Mouse (Mus musculus): ENCODE data around the gene Grm4. TPM values are rescaled to one million over a fixed set of nuclear protein-coding genes. Genes with fewer than 3 reads are reported as not detected.

Gene Grm4
- total and polyA plus RNA-seq, 3 experiments, result 0.06 TPM; not detected in 2

DNA sequence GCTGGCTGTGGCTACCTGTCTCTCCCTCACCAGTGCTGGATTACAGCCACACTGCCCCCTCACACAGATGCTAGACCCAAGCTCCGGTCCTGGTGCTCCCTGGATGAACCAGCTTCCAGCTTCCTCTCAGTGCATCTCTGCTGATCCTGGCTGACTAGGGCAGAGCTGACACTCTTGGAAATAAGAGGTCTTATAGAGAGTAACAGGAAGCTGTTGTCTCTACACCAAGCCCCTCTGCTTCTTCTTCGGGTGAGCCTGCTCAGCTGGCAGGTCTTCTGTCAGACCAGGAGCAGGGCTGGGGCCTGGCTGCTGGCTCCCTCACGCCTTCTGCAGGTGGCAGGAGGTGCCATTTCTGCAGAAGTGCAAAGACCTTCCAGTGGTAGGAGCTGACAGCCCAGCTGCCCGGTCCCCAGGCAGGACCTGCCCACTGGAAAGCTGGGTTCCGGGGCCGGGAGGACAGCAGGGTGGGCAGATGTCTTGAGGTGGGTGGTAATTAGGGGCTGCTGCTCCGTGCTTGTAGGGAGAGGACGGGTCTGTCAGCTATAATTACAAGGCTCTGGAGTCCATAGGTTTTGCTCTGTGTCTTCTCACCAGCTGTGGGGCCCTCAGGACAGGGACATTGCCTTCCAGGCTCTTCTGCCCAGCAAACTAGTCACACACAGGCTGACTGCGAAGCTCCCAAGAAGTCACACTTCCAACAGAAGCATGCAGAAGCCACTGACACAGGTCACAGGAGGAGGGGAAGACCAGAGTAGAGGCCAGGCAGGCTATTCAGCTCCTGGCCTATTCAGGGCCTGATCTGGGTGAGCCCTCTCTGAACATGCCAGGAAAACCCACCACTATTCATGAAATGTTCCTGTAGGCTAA, 10.7 kb downstream of the Grm4 start:
- H3K9ac ChIP-seq (ENCODE audit: control insufficient read depth, low read depth, low read length, poor library complexity, severe bottlenecking), result no peak overlapping the region

DNA sequence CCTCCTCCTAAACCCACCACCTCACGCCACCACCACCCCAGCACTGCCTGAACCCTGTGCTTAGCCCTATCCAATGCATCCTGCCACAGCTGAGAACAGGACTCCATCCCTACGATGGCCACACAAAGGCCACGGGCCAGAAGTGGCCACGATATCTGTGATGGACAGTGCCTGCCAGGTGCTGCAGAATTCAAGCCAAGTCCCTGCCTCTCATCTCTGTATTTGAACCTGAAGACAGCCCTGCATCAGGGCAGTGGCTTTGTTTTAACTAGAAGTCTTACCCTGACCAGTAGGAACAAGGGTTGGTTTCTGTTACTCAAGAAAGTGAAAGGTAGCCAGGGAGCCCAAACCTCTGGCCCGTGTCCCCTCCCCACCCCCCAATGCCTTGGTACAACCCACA, 12.1 kb downstream of the Grm4 start:
- Histone ChIP-seq H3K79me2 (ENCODE audit: control insufficient read depth, insufficient read depth, low read length, poor library complexity) (no peaks in the 10 kb centered on the region), H3K36me3 (ENCODE audit: control insufficient read depth in 1 of 2, insufficient read depth in 2 of 2, low read length in 2 of 2) (no peaks in the 10 kb centered on the region)

More for the DNA sequence above, 10.7 kb downstream of the Grm4 start:
- Histone ChIP-seq H3K79me2 (ENCODE audit: control insufficient read depth, insufficient read depth, low read length, poor library complexity) (no peaks in the 10 kb centered on the region), H3K36me3 (ENCODE audit: control insufficient read depth in 1 of 2, insufficient read depth in 2 of 2, low read length in 2 of 2) (no peaks in the 10 kb centered on the region), H3K4me3 (ENCODE audit: control insufficient read depth in 1 of 2, insufficient read depth in 1 of 2, low read depth in 2 of 2, low read length in 2 of 2) (no peak overlapping the region), H3K4me1 (ENCODE audit: control insufficient read depth in 1 of 2, insufficient read depth in 2 of 2, low read length in 2 of 2) (no peaks in the 10 kb centered on the region), H3K27ac (ENCODE audit: control insufficient read depth, low read depth, low read length) (no peak overlapping the region), H3K27me3 (ENCODE audit: control insufficient read depth in 1 of 2, insufficient read depth in 2 of 2, low read length in 2 of 2) (no peaks in the 10 kb centered on the region; a peak in 1 of 4 replicates), H3K9me3 (replicated peaks; ENCODE audit: insufficient read depth, low read length) (no peaks in the 10 kb centered on the region)
- TF ChIP-seq NRF1 (IDR thresholded peaks at IDR 0.05; ENCODE audit: insufficient read depth, low read depth, low read length, poor library complexity, severe bottlenecking) (no peak), HCFC1 (IDR thresholded peaks at IDR 0.05; ENCODE audit: low read depth, low read length) (no peak), POLR2AphosphoS2 (IDR thresholded peaks at IDR 0.05; ENCODE audit: low read length) (no peak)
- no peak for DNase-seq (ENCODE audit: low read depth, low spot score)

DNA sequence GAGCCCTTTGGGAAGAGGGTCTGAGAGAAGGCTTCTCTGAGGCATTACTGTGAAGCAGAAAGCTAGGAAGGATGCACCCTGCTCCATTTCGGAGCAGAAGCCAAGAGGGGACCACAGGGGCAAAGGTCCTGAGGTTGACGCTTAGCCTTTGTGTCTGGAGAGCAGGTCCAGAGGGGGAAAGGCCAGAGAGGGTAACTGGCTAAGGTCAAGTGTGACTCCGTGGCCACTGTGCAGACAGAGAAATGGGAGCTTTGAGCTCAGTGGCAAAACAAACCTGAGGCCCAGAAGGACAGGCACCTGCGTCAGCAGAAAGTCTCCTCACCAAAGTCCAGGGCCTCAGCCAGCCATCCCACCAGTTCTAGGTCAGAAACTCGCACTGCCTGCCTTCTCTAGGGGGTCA, 12.7 kb downstream of the Grm4 start:
- H3K79me2 ChIP-seq (ENCODE audit: control insufficient read depth, insufficient read depth, low read length, poor library complexity), result no peaks in the 10 kb centered on the region
- no peak overlapping the region for H3K27ac ChIP-seq (ENCODE audit: control insufficient read depth, low read depth, low read length)
- H3K9me3 ChIP-seq (replicated peaks; ENCODE audit: insufficient read depth, low read length), result no peaks in the 10 kb centered on the region
- no peak overlapping the region for H3K9ac ChIP-seq (ENCODE audit: control insufficient read depth, low read depth, low read length, poor library complexity, severe bottlenecking)
- no peak overlapping the region for H3K4me3 ChIP-seq (ENCODE audit: control insufficient read depth in 1 of 2, insufficient read depth in 1 of 2, low read depth in 2 of 2, low read length in 2 of 2)
- H3K4me1 ChIP-seq (ENCODE audit: control insufficient read depth in 1 of 2, insufficient read depth in 2 of 2, low read length in 2 of 2), result no peaks in the 10 kb centered on the region
- H3K27me3 ChIP-seq (ENCODE audit: control insufficient read depth in 1 of 2, insufficient read depth in 2 of 2, low read length in 2 of 2), result no peaks in the 10 kb centered on the region; a peak in 1 of 4 replicates
- no peak for DNase-seq (ENCODE audit: low read depth, low spot score)
- no peaks in the 10 kb centered on the region for H3K36me3 ChIP-seq (ENCODE audit: control insufficient read depth in 1 of 2, insufficient read depth in 2 of 2, low read length in 2 of 2)
- TF ChIP-seq ZNF384 (IDR thresholded peaks at IDR 0.05; ENCODE audit: low read depth, low read length) (no peak), JUND (IDR thresholded peaks at IDR 0.05; ENCODE audit: low read depth, low read length) (no peak), TAL1 (IDR thresholded peaks at IDR 0.05; ENCODE audit: low read length) (no peak), MYB (IDR thresholded peaks at IDR 0.05; ENCODE audit: low read depth, low read length) (no peak), RCOR1 (IDR thresholded peaks at IDR 0.05; ENCODE audit: low read depth, low read length) (no peak), ETS1 (IDR thresholded peaks at IDR 0.05; ENCODE audit: low read depth, low read length) (no peak), POLR2AphosphoS5 (IDR thresholded peaks at IDR 0.05; ENCODE audit: borderline replicate concordance, low read depth, low read length) (no peak), TCF12 (IDR thresholded peaks at IDR 0.05; ENCODE audit: low read depth, low read length) (no peak), CHD1 (IDR thresholded peaks at IDR 0.05; ENCODE audit: low read depth, low read length) (no peak), HCFC1 (IDR thresholded peaks at IDR 0.05; ENCODE audit: low read depth, low read length) (no peak), KAT2A (conservative IDR thresholded peaks at IDR 0.05; ENCODE audit: low read depth, low read length) (no peak), TBP (IDR thresholded peaks at IDR 0.05; ENCODE audit: low read depth, low read length) (no peak), ZMIZ1 (IDR thresholded peaks at IDR 0.05; ENCODE audit: low read depth, low read length) (no peak), SMC3 (IDR thresholded peaks at IDR 0.05; ENCODE audit: low read depth, low read length) (no peak), ELF1 (IDR thresholded peaks at IDR 0.05; ENCODE audit: low read depth, low read length) (no peak), MAX (IDR thresholded peaks at IDR 0.05; ENCODE audit: low read length) (no peak)

More for the DNA sequence above, 12.1 kb downstream of the Grm4 start:
- H3K27me3 ChIP-seq (ENCODE audit: control insufficient read depth in 1 of 2, insufficient read depth in 2 of 2, low read length in 2 of 2), result no peaks in the 10 kb centered on the region; a peak in 1 of 4 replicates
- no peak for DNase-seq (ENCODE audit: low read depth, low spot score)
- H3K4me1 ChIP-seq (ENCODE audit: control insufficient read depth in 1 of 2, insufficient read depth in 2 of 2, low read length in 2 of 2), result no peaks in the 10 kb centered on the region
- H3K9ac ChIP-seq (ENCODE audit: control insufficient read depth, low read depth, low read length, poor library complexity, severe bottlenecking), result no peak overlapping the region
- TF ChIP-seq POLR2AphosphoS2 (IDR thresholded peaks at IDR 0.05; ENCODE audit: low read length), result no peak
- no peak for TF ChIP-seq ZNF384 (IDR thresholded peaks at IDR 0.05; ENCODE audit: low read depth, low read length)
- no peak for TF ChIP-seq BHLHE40 (IDR thresholded peaks at IDR 0.05; ENCODE audit: borderline replicate concordance, low read depth, low read length)
- no peak for TF ChIP-seq RAD21 (IDR thresholded peaks at IDR 0.05; ENCODE audit: low read depth, low read length)
- no peak for TF ChIP-seq ZKSCAN1 (IDR thresholded peaks at IDR 0.05; ENCODE audit: low read depth, low read length)
- TF ChIP-seq NELFE (IDR thresholded peaks at IDR 0.05; ENCODE audit: low read depth, low read length), result no peak
- TF ChIP-seq MYB (IDR thresholded peaks at IDR 0.05; ENCODE audit: low read depth, low read length), result no peak
- TF ChIP-seq ZC3H11A (IDR thresholded peaks at IDR 0.05; ENCODE audit: low read depth, low read length), result no peak
- no peak for TF ChIP-seq TCF12 (IDR thresholded peaks at IDR 0.05; ENCODE audit: low read depth, low read length)
- no peak for TF ChIP-seq MXI1 (IDR thresholded peaks at IDR 0.05; ENCODE audit: low read depth, low read length)
- TF ChIP-seq MEF2A (IDR thresholded peaks at IDR 0.05; ENCODE audit: extremely low read depth, insufficient replicate concordance, low read depth, low read length, poor library complexity, severe bottlenecking), result no peak
- no peak for TF ChIP-seq MAZ (IDR thresholded peaks at IDR 0.05; ENCODE audit: low read depth, low read length)
- TF ChIP-seq EP300 (IDR thresholded peaks at IDR 0.05; ENCODE audit: low read depth in 1 of 2, low read length in 2 of 2), result no peak
- no peak overlapping the region for H3K27ac ChIP-seq (ENCODE audit: control insufficient read depth, low read depth, low read length)
- no peak overlapping the region for H3K4me3 ChIP-seq (ENCODE audit: control insufficient read depth in 1 of 2, insufficient read depth in 1 of 2, low read depth in 2 of 2, low read length in 2 of 2)
- H3K9me3 ChIP-seq (replicated peaks; ENCODE audit: insufficient read depth, low read length), result no peaks in the 10 kb centered on the region
